Mouse (Mus musculus): ENCODE measurements around the gene Ascc1.

GRCm38 (mm10) chr10:60009115-60009514 is 6.5 kb downstream of the Ascc1 start:
- TF ChIP-seq POLR2A (IDR thresholded peaks at IDR 0.05; ENCODE audit: control insufficient read depth, low read depth, low read length) (no peak), CTCF (IDR thresholded peaks at IDR 0.05; ENCODE audit: control insufficient read depth, insufficient read depth, insufficient replicate concordance, low read depth, low read length) (no peak)

All from testis, adult 2 months (tissue).